Mouse (Mus musculus) myocyte (in vitro differentiated cells): ENCODE results near the gene Syf2.

Experiments used
- MAX ChIP-seq: IDR thresholded peaks from one replicate; pipeline ENCODE4 v1.6.1; 2011; ENCODE audit warnings: low read depth, mild to moderate bottlenecking, control low read depth
- POLR2A ChIP-seq: IDR thresholded peaks from one replicate; pipeline ENCODE4 v1.6.1; 2011; ENCODE audit warnings: low read depth, mild to moderate bottlenecking, control low read depth, moderate library complexity; ENCODE audit not compliant: insufficient read length
- POLR2AphosphoS2 ChIP-seq: IDR thresholded peaks from one replicate; pipeline ENCODE4 v1.6.1; 2011; ENCODE audit warnings: low read depth, control low read depth; ENCODE audit not compliant: insufficient read length

DNA sequence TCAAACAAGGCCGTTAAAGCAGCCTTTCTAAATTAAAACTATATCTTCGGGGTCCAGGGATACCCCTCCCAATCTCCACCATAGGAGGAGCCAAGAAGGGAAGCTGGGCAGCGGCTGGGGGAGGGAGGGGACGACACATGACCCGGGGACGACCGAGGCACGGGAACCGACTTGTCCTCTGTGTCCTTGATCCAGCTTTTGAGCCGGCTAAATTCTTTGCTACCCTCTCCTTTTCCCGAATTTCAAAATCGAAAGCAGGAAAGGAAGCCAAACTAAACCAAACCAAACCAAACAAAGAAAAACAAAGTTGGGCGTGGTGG, 7.8 kb upstream of the Syf2 start:
- TF ChIP-seq MAX: no peak
- TF ChIP-seq POLR2A: peak; percentile 57
- peak; percentile 49 for TF ChIP-seq POLR2AphosphoS2
